Mouse (Mus musculus): ENCODE measurements around the gene Gm11985.

Gene Gm11985

DNA sequence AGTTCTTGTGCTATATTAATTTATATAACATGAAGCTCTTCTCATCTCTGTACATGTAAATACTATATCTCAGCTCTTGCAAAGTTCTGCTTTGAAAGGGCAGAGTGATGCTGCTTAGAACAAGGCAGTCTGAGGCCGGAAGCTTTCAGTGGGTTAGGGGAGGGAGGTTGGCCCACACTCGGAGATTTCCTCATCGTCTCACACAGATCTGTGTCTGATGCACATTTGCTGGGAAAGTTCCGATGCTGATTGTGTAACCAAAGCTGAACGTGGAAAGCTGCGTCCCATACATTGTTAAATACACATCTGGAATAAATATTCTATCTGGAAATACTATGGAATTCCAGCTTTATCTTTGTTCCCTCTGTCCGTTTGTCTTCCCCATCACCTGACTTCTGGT, 13.8 kb upstream of the Gm11985 start:
- intact Hi-C loops (cut with DNase I) = no loop called here

DNA sequence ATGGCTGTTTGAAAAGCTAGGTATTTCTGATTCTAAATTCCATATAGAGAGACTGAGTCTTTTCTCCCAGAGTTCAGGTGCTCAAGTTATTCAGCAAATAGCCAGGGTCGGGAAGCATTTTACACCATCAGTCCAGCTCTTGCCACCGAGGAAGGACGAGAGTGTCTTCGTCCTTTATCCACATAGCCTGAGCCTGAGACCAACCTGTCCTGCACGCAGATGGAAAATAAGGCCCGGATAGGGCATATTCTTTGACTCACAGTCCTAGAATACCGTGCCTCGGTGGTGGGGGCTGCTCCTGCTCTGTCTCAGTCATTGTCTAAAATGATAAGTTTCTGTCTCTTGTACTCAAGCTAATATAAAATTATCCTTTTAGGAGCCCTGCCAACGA, 12.0 kb upstream of the Gm11985 start:
- intact Hi-C loops (cut with DNase I) = no loop called here

DNA sequence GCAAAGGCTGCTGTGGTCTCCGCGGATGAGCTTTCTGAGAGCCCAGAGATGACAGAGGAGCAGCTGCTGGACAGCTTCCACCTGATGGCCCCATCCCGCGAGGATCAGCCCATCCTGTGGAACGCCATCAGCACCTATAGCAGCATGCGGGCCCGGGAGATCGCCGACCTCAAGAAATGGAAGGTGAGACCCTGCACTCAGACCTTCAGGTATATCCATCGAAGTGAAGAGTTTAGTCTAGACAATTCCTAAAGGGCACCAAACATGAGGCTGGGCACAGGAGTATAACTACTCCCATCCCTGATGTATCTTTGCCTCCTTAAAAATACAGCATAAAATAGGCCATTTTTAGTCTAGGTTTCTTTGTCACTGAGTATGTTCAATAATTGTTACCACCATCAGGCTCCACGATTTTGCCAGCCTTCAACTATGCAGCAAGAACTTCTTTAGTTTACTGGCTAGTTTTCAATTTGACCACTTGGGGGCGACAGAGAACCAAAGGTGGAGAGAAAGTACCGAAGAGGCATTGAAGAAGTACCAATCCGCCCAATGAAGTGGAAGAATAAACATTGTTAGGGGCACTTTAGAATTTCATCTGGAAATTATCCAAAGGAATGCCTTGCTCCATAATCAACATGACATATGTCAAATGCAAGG, 11.5 kb upstream of the Gm11985 start:
- intact Hi-C loops (cut with DNase I) = loop anchor here (5.0 kb wide), 1 partner anchor 1207 kb away; no protein-coding TSS in a partner anchor

DNA sequence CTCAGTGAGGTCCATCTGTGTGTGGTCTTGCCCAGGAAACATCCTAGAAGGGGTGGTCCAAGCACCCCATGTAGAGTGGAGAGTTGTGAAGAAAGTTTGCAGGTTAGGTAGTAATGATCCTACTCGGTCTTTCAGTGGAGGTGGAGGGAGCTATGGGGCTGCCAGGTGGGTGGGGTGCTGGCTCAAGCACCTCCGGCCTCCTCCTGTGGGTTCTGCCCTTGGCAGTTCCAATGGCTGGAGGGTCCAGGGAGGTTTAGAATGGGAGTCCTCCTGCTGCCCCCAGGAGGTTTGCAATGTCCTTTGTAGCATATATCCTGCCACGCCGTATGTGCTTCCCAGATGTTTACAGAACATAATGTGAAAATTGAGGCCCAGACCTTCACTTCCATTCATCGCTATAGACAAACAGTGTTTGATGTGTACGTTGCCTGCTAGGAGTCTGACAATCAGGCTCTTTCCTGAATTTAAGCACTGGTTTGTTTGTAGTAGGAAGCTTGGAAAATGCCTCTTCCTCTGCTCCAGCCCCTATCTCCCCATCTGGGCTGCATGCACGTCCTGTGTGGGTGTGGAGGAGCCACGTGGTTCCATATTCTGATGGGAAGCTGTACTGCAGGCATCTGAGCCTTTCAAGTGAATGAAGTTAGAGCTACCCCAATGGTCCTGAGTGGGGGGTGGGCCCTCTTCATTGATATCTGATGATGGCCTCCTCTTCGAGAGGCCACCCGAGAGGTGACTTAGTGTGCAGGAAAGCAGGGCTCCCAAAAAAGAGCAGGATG, 10.3 kb upstream of the Gm11985 start:
- intact Hi-C loops (cut with DNase I) = loop anchor here (5.0 kb wide), 1 partner anchor 1209 kb away; no protein-coding TSS in a partner anchor

DNA sequence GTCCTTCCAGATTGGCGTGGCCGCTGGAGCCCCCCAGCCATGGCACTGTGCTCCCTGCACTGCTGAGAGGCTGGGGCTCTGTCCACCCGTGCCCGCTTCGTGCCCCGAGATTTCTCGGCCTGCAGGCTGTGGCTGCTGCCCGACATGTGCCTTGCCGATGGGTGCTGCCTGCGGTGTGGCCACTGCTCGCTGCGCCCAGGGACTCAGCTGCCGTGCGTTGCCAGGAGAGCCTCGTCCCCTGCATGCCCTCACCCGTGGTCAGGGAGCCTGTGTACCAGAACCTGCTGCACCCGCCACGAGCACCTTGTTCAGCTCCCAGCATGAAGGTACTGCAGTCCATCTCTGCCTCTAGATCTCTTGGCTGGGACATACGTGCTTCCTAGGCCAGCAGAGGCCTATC, 9.6 kb upstream of the Gm11985 start:
- intact Hi-C loops (cut with DNase I) = loop anchor here (5.0 kb wide), 1 partner anchor 1209 kb away; no protein-coding TSS in a partner anchor

DNA sequence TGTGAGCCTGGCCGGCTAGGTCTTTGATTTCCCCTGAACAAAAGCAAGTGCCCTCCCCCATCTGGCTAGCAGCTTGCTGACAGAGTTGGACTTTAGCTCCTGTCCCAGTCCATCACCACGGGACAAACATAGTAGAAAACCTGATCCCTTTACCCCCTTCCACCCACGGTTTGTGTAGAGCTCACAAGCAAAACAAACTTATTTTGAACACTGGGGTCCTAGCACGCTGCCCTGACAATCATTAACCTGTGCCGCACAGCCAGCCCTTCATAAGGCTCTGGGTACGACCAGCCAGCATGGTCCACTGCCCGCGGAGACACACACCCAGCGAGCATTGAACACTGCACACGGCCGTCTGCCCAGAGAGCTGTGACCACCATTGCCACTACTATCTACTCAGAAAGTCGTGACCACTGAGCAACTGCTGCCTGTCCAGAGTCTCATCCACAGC, 9.1 kb upstream of the Gm11985 start, which contains the start of gene Igfbp1:
Igfbp1 (plus strand) TSS at position 292 of the 451 bp plus-strand sequence.
- intact Hi-C loops (cut with DNase I) = loop anchor here (5.0 kb wide), 1 partner anchor 1210 kb away; no protein-coding TSS in a partner anchor

DNA sequence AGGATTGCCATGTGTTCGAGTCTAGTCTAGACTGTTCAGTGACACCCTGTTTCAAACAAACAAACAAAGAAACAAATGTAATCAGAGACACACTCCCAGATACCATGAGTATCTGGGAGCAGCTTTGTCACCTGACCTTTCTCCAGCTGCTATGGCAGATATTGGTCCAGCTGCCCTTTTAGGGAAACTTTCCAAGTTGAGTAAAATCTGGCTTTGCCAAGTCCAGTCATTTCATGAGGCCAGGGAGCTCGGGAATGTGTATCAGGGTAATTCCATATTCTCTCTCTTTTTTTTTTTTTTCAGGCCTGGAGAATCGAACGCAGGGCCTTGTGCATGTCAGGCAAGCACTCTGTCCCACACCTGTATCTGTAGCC, 6.9 kb upstream of the Gm11985 start:
- intact Hi-C loops (cut with DNase I) = loop anchor here (5.0 kb wide), 1 partner anchor 1212 kb away; no protein-coding TSS in a partner anchor

DNA sequence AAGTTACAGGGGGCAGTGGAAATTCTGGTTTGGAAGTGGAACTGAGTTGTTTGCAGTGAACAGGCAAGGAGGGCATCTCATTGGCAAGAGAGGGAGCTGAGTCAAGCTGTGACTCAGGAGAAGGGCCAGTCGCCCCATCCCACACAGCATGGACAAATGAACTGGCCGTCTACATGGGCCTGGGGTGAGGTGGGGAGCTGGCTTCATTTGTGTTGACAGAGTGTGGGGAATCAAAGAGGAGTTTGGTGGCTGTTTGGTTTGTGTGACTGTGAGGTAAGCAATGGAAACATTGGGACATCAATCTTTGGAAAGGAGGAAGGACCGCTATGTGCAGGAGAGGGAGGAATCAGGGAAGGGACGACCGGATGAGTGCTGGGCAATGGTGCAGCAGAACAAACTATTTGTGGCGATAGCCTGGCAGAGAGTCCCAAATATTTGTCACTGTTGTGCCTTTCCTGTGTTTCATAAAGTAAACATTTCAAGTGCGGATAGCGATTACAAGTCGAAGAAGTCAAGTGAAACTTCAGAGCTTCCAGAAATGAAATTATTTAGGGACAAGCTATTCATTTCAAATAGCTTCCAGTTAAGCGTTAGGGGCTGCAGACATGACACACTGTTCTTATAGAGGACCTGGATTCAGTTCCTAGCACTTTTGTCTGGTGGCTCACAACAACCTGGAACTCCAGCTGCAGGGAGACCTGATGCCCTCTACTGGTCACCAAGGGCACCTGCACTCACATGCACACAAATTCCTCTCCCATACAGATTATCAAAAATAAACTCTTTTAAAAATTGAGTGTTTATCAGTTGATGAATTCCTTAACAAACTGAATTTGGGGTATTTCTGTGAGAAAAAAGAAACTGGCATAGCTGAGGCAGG, 6.3 kb upstream of the Gm11985 start:
- intact Hi-C loops (cut with DNase I) = loop anchor here (5.0 kb wide), 1 partner anchor 1213 kb away; no protein-coding TSS in a partner anchor

DNA sequence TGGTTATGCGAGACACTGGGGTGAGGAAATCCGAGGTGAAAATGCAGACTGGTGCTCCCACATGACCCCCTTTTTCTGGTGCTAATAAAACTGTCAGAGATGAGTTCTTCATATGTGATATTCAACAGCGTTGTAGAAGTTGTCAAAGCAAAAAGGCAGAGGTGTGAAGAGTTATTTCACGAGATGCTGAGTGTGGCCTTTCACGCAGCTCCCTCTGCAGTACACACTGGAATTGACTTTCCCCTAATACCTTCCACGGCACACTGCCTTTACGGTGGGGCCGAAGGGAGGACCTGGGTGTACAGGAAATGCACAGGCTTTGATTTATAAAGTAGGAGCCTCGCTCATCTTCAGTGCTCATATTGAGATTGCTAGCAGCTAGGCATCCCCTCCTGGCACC, 4.8 kb upstream of the Gm11985 start:
- intact Hi-C loops (cut with DNase I) = no loop called here

DNA sequence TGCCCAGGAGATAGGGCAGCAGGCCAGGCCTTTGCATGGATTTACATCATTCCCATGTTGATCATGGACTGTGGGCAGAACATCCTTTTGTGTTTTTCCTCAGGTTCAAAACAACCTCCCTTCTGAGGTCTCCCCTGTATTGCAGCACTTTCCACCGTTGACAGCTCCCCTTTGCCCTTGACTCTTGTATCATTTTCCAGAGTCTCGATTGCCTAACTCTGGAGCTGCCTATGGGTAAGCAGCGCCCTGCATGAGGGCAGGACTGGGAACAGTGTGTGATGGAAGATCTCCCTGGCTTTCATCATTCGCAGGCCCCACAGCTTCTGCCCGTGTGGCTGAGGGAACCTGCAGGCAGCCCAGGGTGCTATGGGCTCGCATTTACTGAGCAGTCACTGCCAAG, 4.3 kb upstream of the Gm11985 start:
- intact Hi-C loops (cut with DNase I) = no loop called here

DNA sequence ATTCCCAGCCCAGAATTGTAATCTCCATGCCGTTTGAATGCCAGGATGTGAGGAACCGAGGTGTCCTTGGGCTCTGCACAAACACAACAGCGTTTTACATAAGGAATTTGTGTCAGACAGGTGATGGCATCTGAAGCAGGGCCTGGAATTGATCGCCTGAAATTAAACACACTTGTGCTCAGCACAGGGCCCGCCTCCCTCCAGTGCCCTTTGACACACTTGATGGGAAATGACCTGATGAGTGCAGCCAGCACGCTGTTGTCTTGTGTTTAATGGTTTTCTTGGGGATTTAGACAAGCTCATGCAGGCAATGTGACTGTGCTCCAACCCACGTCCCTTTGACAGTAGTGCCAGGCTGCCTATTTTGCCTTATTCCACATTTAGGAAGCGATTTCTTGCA, 897 bp downstream of the Gm11985 start:
- intact Hi-C loops (cut with DNase I) = no loop called here

DNA sequence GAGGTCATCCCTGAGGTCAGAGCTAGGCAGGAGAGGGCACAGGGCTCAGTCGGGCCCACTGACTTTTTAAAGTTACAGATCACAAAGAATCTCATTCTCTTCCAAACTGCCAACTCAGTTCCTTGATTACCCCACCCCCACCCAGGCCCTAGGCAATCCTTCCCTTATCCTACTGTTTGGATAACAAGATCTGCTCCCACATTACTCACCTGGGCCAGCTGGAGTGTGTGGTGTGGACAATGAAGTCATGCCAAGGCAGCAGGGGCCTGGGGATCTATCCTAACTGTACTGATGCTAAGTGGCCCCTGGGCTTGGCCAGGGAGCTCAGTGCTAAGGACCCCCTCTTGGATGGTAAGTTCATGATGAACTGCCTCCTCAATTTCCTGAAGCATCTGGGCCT, 3.9 kb downstream of the Gm11985 start:
- intact Hi-C loops (cut with DNase I) = no loop called here

DNA sequence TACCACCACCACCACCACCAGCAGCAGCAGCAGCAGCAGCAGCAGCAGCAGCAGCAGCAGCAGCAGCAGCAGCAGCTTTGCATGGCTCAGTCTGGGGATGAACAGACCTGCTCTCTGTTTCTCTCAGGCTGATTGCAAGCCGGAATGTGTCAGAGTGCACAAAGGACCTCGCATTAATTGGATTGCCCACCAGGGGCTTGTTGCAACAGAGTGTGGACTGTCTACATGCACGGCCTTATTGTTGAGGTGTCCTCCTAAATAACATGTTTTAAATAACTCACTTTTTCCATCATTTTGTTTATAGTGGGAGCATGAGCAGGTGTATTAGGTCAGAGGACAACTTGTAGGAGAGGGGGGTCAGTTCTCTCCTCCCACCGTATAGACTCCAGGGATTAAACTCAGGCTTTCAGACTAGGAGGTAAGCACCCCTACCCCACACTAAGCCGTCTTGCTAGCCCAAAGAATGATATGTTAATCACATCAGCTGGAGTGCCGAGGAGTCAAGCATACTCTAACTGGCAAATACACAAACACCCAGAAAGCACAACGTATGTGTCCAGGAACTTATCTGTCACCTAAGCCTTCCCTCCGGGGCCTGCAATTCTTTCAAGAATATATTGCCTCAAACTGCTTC, 5.8 kb downstream of the Gm11985 start:
- intact Hi-C loops (cut with DNase I) = no loop called here

DNA sequence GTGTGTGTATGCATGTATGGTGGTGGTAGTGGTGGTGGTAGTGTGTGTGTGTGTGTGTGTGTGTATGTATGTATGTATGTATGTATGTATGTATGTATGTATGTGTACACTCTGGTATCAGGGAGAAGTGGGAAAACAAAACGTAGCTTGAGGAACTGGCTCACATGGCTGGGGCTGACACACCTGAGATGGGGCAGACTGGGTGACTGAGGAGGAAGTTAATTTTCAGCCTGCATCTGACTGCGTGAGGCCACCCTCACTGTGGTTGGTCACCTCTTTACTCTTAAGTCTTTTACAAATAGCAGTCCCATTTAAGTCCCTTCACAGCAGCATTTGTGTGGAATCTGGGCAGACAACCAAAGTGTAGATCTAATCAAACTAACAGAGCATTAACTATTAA, 9.1 kb downstream of the Gm11985 start:
- intact Hi-C loops (cut with DNase I) = no loop called here

DNA sequence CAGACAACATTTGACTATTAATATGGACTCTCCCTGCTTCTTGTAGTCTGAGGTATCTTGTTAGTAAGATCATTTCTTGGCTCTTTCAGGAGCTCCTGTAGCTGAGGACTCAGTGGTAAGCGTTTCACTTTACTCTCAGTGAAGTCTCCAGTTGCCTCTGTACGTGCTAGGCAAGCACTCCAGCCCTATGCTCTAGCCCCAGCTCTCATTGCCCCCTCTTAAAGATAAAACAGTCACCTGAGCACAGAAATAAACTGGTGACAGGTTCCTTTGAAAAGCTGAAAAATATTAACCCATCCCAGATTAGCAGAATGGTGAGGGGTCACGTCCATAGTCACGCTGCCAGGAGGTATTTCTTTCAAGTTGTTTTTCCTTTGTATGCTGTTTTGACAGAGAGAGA, 9.6 kb downstream of the Gm11985 start:
- intact Hi-C loops (cut with DNase I) = no loop called here

DNA sequence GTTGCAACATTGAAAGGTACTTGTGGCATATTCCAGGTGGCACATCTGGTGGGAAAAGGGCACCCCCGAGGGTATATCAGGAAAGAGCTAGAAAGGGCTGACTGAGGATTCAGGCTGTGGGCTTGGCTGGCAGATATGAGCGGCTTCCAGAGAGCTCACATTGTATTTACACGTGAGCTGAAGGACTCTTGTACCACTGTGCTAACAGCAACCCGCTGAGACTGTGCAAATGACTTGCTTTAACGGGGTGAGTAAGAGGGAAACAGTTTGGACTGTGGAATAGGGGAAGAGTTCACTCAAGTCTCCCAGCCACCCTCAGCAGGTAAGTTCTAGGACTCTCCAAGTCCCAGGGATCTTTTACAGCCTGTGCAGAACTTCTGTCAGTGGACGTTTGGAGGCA, 14.7 kb downstream of the Gm11985 start:
- intact Hi-C loops (cut with DNase I) = no loop called here

DNA sequence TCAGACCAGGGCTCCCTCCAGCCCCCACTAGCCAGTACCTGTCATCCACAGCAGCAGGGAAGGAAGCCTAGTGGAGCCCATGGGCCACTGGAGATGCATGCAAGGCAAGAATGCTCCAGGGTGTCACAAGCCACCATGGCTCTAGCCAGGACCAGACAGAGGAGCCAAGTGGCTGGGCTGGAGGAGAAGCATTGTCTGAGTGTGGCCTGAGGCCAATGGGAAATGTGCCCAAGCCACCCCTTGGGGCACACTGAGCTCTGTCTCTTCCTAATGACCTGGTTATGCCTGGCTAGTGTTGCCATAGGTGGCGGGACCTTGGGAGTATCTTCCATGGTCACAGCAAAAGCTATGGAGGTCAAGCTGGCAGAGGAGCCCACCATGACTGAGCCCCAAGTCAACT, 18.7 kb downstream of the Gm11985 start:
- intact Hi-C loops (cut with DNase I) = loop anchor here (10.0 kb wide), 1 partner anchor 515 kb away; the partner anchor contains the start of gene Ramp3

DNA sequence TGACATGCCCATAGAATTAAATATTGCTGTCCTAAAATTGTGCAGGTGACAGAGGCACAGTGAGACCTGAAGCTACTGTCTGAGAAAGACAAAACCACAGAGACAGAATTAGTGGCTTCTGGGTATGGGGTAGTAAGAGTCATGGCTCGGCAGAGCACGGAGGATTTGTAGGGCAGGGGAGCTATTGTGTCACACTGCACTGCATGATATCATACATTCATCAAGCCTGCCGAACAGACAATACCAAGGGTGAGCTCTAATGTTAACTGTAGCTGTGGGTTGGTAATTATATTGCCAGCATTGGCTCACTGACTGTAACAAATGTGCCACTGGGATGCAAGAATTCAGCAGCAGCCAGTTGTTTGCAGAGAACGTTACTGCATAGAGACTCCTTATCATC, 24.0 kb downstream of the Gm11985 start:
- intact Hi-C loops (cut with DNase I) = loop anchor here (10.0 kb wide), 1 partner anchor 510 kb away; the partner anchor contains the start of gene Ramp3

DNA sequence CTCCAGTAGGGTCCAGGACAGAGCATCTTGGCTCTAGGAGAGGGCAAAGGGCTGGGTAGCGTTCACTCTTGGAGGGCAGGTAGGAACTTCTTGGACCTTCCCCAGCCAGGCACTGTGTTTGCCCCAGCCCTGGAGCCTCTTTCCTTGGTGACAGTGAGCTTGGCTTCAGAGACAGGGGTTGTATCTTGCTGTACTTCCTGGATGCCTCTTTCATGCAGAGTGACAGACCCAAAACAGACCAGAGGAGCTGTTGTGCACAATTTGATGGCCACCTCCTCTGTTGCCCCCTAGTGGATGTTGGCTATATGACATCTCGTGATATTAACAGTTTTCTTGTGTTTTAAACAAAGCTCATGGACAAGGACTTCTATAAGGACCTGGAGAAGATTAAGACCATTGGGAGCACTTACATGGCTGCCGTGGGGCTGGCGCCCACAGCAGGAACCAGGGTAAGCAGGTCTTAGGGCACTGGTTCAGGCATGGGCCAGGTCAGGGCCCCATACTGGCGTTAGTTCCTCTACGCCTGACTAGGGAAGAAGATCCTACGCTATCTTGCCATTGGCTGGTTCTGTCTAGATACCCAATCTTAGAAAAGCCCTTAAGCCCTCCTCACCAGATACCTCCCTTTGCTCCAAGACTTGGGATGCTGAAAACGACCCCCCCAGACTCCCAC, 26.7 kb downstream of the Gm11985 start:
- intact Hi-C loops (cut with DNase I) = loop anchor here (10.0 kb wide), 1 partner anchor 507 kb away; the partner anchor contains the start of gene Ramp3

DNA sequence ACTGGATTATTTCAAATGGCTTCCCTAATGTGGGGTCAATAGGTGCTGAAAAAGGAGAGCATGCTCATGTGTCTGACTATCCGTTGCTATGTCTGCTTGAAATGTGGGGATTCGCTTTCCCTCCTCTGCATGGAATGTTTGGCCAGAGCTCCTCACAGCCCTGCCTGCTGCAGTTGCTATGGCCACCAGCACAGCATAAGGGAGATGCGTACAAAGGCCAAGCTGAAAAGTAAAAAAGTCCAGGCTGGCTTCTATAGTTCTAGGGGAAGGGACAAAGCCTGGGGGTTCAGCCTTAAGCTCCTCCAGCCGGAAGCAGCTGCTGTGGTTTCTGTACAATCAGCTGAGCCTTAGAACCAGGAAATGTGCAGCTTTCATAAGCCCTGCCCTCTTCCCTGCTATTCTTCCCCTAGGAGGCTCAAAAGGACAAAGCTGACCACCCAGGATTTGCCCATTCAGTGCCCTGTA, 27.7 kb downstream of the Gm11985 start:
- intact Hi-C loops (cut with DNase I) = loop anchor here (10.0 kb wide), 1 partner anchor 506 kb away; the partner anchor contains the start of gene Ramp3
